Mouse (Mus musculus) CD4-positive naive resting alpha-beta T cell, adult 76 days (primary cell): Measurements from ENCODE around the gene Gm28729. TPM values are rescaled to one million over a fixed set of nuclear protein-coding genes. Genes with fewer than 3 reads are reported as not detected.

Experiments
- total RNA-seq: library from RNA; stranded (reverse); gene quantifications from one replicate; pipeline ENCODE4 v1.2.4, GENCODE M21; 2023

Gene Gm28729
- total RNA-seq, result not detected

GRCm38 (mm10) chr9:96524972-96525506 is at the start of gene Gm28729:
Gene Gm28729, minus strand, starts transcription at chr9:96525264.

GRCm38 (mm10) chr9:96478071-96478888 is 46.8 kb downstream of the Gm28729 start, which contains the start of gene Rnf7:
Gene Rnf7, minus strand, starts transcription at chr9:96478675.

Other genes with a start within 250 kb of the Gm28729 start
- gene Atp1b3, start 160.8 kb downstream of the Gm28729 start, total RNA-seq, result 719 TPM
- 44.0 TPM for gene Rnf7, start 46.6 kb downstream of the Gm28729 start, total RNA-seq
- gene Rasa2, start 106.4 kb upstream of the Gm28729 start, total RNA-seq, result 56.7 TPM
- gene Zbtb38, start 227.6 kb upstream of the Gm28729 start, total RNA-seq, result 39.3 TPM